Mouse (Mus musculus): ENCODE results near the gene Kat8. TPM values are rescaled to one million over a fixed set of nuclear protein-coding genes. Genes with fewer than 3 reads are reported as not detected.

Gene Kat8
- polyA plus RNA-seq, 1 experiment from 2014 or later: 58.3 TPM

DNA sequence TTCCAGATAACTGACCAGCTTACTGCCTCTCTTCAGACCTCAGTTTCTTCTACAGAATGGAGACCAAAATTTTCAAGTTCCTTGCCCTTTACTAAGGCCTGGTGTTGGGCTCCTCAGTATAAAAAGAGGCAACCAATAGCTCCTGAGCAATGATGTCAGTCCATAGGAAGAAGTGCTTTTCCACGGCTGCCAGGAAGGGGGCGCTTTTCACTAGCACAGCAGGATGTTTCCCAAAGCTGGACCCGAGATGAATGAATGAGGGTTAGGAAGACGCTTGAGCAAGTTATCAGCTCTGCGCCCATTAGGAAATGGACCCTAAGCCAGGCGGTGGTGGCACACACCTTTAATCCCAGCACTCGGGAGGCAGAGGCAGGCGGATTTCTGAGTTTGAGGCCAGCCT is 9.2 kb downstream of the Kat8 start:
- Histone ChIP-seq H3K36me3 (ENCODE audit: control insufficient read depth, insufficient read depth, low read length) (peaks cover 3% of the 10 kb centered on the region; the same call in 1 of the 2 replicates), H3K9me3 (ENCODE audit: control insufficient read depth, low read length) (no peaks in the 10 kb centered on the region), H3K4me1 (replicated peaks; ENCODE audit: control insufficient read depth, insufficient read depth, low read length) (no peaks in the 10 kb centered on the region), H3K27me3 (ENCODE audit: control insufficient read depth, insufficient read depth, low read length) (no peaks in the 10 kb centered on the region), H3K4me3 (ENCODE audit: low read depth, low read length) (no peak overlapping the region), H3K27ac (ENCODE audit: low read depth, low read length) (no peak overlapping the region), H3K9ac (ENCODE audit: low read length) (no peak overlapping the region), H3K4me2 (ENCODE audit: low read depth, low read length, severe bottlenecking) (no peak overlapping the region)
- WGBS: 60% methylated on average over 8 of the region's 8 CpGs
- DNase-seq (ENCODE audit: low spot score) (no peak), ATAC-seq (replicated peaks; ENCODE audit: low FRiP score) (no peak)

DNA sequence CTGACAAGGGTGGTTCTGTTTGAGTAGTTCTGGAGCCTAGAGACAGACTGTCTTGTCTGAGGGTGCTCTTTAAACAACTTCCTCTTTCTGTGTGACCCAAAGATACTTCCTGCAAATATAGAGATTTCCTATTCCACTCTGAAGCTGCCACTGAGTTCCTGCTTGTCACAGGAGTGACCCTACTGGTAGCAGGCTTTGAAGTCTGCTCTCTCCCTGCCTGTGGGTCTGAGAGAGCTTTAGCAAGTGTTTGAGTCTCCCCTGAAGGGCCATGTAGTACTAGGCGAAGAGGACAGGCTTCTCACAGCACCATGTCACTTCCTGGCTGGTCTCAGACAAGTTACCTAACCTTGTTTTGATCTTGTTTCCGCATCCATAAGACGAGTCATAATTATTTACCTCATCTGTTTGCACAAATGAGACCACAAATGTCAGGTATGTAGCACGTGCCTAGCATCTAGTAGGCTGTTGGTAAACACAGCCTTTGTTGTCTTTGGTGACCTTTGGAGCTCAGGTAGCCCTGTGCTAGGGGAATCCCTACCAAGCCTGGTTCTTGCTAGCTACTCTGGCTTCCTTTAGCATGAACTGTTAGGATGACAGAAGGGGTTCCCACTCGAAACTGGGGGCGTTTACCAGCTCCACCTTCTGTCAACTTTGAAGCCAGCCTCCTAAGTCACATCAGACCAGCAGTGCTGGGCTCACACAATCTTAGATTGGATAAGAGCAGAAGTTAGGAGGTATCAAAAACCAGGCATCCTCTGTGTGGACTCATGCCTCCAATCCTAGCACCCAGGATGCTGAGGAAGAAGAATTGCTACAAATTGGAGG is 10.3 kb downstream of the Kat8 start:
- H3K4me1 ChIP-seq (replicated peaks; ENCODE audit: control insufficient read depth, insufficient read depth, low read length): no peaks in the 10 kb centered on the region
- no peak overlapping the region for H3K27ac ChIP-seq (ENCODE audit: low read depth, low read length)
- no peak overlapping the region for H3K4me2 ChIP-seq (ENCODE audit: low read depth, low read length, severe bottlenecking)
- H3K9ac ChIP-seq (ENCODE audit: low read length): no peak overlapping the region
- ATAC-seq (replicated peaks; ENCODE audit: low FRiP score): no peak
- 92% methylated on average over 6 of the region's 6 CpGs for WGBS
- H3K4me3 ChIP-seq (ENCODE audit: low read depth, low read length): no peak overlapping the region
- no peaks in the 10 kb centered on the region for H3K27me3 ChIP-seq (ENCODE audit: control insufficient read depth, insufficient read depth, low read length)
- H3K36me3 ChIP-seq (ENCODE audit: control insufficient read depth, insufficient read depth, low read length): peaks cover 3% of the 10 kb centered on the region; the same call in 1 of the 2 replicates
- H3K9me3 ChIP-seq (ENCODE audit: control insufficient read depth, low read length): no peaks in the 10 kb centered on the region
- DNase-seq (ENCODE audit: low spot score): no peak

DNA sequence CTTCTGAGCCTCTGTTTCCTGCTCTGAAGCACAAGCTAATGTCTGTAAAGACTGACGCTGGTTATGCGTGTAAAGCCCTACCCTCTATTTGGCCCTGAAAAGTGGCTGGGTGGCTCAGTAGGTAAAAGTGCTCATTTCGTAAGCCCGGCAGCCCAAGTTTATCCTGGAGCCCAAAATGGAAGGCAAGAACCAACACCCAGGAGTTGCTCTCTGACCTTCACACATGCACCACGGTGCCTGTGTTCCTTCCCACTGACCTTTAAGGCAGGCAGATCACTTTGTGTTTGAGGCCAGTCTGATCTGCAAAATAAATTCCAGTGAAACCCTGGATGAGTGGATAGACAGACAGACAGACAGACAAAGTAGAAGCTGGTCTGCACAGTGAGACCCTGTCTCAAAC is 11.4 kb downstream of the Kat8 start:
- Histone ChIP-seq H3K9ac (ENCODE audit: low read length) (no peak overlapping the region), H3K4me3 (ENCODE audit: low read depth, low read length) (no peak overlapping the region), H3K9me3 (ENCODE audit: control insufficient read depth, low read length) (no peaks in the 10 kb centered on the region), H3K36me3 (ENCODE audit: control insufficient read depth, insufficient read depth, low read length) (peaks cover 3% of the 10 kb centered on the region; the same call in 1 of the 2 replicates), H3K4me1 (replicated peaks; ENCODE audit: control insufficient read depth, insufficient read depth, low read length) (no peaks in the 10 kb centered on the region), H3K27me3 (ENCODE audit: control insufficient read depth, insufficient read depth, low read length) (no peaks in the 10 kb centered on the region), H3K4me2 (ENCODE audit: low read depth, low read length, severe bottlenecking) (no peak overlapping the region), H3K27ac (ENCODE audit: low read depth, low read length) (no peak overlapping the region)
- ATAC-seq (replicated peaks; ENCODE audit: low FRiP score): no peak
- 88% methylated on average over 5 of the region's 5 CpGs for WGBS
- no peak for DNase-seq (ENCODE audit: low spot score)

DNA sequence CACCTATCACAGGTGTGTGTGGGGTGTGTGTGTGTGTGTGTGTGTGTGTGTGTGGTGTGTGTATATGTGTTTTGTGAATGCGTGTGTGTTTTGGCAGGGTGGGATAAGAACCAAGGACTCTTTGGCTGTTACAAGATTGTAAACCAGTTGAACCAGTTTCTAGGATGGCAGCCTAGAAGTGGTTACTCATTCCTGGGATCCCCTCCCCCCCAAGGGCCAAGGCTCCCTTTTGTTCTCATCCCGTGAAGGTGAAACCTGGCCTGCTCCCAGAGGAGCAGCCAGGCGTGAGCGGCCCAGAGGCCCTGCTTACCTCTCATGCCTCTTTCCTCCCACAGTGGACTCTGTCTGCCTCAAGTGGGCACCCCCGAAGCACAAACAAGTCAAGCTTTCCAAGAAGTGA is 12.9 kb downstream of the Kat8 start:
- DNase-seq (ENCODE audit: low spot score) (no peak), ATAC-seq (replicated peaks; ENCODE audit: low FRiP score) (no peak)
- WGBS: 56% methylated on average over 5 of the region's 5 CpGs
- peaks cover 5% of the 10 kb centered on the region; the same call in 1 of the 2 replicates for H3K4me1 ChIP-seq (replicated peaks; ENCODE audit: control insufficient read depth, insufficient read depth, low read length)
- H3K27me3 ChIP-seq (ENCODE audit: control insufficient read depth, insufficient read depth, low read length): peaks cover 5% of the 10 kb centered on the region; the same call in 1 of the 2 replicates
- H3K36me3 ChIP-seq (ENCODE audit: control insufficient read depth, insufficient read depth, low read length): peaks cover 3% of the 10 kb centered on the region; the same call in 1 of the 2 replicates
- H3K4me2 ChIP-seq (ENCODE audit: low read depth, low read length, severe bottlenecking): no peak overlapping the region
- no peak overlapping the region for H3K4me3 ChIP-seq (ENCODE audit: low read depth, low read length)
- no peaks in the 10 kb centered on the region for H3K9me3 ChIP-seq (ENCODE audit: control insufficient read depth, low read length)
- no peak overlapping the region for H3K9ac ChIP-seq (ENCODE audit: low read length)
- H3K27ac ChIP-seq (ENCODE audit: low read depth, low read length): no peak overlapping the region

DNA sequence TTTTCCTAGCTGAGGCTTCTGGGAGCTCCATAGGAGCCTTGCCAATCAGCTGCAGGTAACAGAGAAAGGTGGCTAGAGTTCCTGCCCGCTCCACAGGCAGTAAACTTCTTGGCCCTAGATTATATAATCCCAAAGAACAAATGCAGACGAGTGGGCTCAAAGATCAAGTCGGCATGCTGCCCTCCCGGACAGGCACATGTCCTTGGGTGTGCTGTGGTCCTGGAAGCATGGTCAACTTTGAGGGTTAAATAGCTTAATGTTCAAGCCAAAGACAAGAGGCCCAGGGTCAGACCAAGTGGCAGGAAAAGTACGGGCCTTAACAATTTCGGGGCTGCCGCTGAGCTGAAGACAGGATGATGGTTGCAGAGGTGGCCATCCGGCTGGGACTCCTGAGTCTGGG is 13.8 kb downstream of the Kat8 start:
- peaks cover 3% of the 10 kb centered on the region; the same call in 1 of the 2 replicates for H3K36me3 ChIP-seq (ENCODE audit: control insufficient read depth, insufficient read depth, low read length)
- H3K4me3 ChIP-seq (ENCODE audit: low read depth, low read length): no peak overlapping the region
- peaks cover 5% of the 10 kb centered on the region for H3K27me3 ChIP-seq (ENCODE audit: control insufficient read depth, insufficient read depth, low read length)
- DNase-seq (ENCODE audit: low spot score) (no peak), ATAC-seq (replicated peaks; ENCODE audit: low FRiP score) (no peak)
- 90% methylated on average over 8 of the region's 8 CpGs for WGBS
- no peak overlapping the region for H3K4me2 ChIP-seq (ENCODE audit: low read depth, low read length, severe bottlenecking)
- H3K27ac ChIP-seq (ENCODE audit: low read depth, low read length): no peak overlapping the region
- no peaks in the 10 kb centered on the region for H3K9me3 ChIP-seq (ENCODE audit: control insufficient read depth, low read length)
- no peak overlapping the region for H3K9ac ChIP-seq (ENCODE audit: low read length)
- peaks cover 5% of the 10 kb centered on the region; the same call in 1 of the 2 replicates for H3K4me1 ChIP-seq (replicated peaks; ENCODE audit: control insufficient read depth, insufficient read depth, low read length)

DNA sequence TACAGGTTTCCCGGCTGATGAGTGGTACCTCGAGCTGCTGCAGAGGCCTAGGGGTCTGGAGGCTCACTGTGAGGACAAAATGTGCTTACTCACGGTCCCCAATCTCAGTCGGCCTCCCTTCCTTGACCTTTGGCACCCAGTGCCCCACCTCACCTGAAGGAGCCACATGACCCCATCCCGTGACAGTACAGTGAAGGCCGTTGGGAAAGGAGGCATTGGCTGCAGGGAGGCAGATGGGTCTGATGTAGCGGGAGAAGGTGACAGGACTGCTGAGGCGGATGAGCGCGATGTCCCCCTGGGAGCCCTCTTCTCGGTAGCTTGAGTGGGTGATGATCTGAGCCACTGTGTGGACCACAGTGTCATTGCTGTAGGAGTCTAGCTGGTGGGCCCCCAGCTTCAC is 14.5 kb downstream of the Kat8 start:
- H3K9ac ChIP-seq (ENCODE audit: low read length): no peak overlapping the region
- no peaks in the 10 kb centered on the region for H3K9me3 ChIP-seq (ENCODE audit: control insufficient read depth, low read length)
- peaks cover 5% of the 10 kb centered on the region for H3K27me3 ChIP-seq (ENCODE audit: control insufficient read depth, insufficient read depth, low read length)
- no peak overlapping the region for H3K4me2 ChIP-seq (ENCODE audit: low read depth, low read length, severe bottlenecking)
- no peak overlapping the region for H3K27ac ChIP-seq (ENCODE audit: low read depth, low read length)
- H3K4me3 ChIP-seq (ENCODE audit: low read depth, low read length): no peak overlapping the region
- ATAC-seq (replicated peaks; ENCODE audit: low FRiP score): no peak
- peak; percentile 48 for DNase-seq (ENCODE audit: low spot score)
- peaks cover 7% of the 10 kb centered on the region; the same call in 1 of the 2 replicates for H3K4me1 ChIP-seq (replicated peaks; ENCODE audit: control insufficient read depth, insufficient read depth, low read length)
- 90% methylated on average over 11 of the region's 11 CpGs for WGBS
- H3K36me3 ChIP-seq (ENCODE audit: control insufficient read depth, insufficient read depth, low read length): peaks cover 3% of the 10 kb centered on the region; the same call in 1 of the 2 replicates

DNA sequence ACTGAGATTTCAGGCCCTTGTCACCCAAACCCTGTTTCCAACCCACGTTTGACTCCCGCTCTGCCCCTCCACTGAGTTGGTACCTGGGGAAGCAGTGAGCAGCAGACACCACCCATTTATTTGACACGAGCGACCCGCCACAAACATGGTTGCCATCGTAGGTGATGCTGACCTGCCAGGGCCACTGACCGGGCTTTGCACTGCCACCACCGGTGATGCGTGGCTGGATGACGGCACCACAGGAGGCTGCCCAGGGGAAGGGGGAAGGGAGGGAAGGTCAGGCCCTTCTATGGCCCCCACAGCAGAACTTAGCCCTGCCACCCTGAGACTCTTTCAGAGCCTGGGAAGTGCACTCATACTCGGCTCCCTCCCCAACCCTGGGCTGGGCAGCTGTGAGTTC is 15.4 kb downstream of the Kat8 start:
- H3K36me3 ChIP-seq (ENCODE audit: control insufficient read depth, insufficient read depth, low read length): peaks cover 3% of the 10 kb centered on the region; the same call in 1 of the 2 replicates
- peaks cover 5% of the 10 kb centered on the region for H3K27me3 ChIP-seq (ENCODE audit: control insufficient read depth, insufficient read depth, low read length)
- no peak overlapping the region for H3K27ac ChIP-seq (ENCODE audit: low read depth, low read length)
- no peak for ATAC-seq (replicated peaks; ENCODE audit: low FRiP score)
- H3K9ac ChIP-seq (ENCODE audit: low read length): no peak overlapping the region
- H3K4me1 ChIP-seq (replicated peaks; ENCODE audit: control insufficient read depth, insufficient read depth, low read length): peaks cover 9% of the 10 kb centered on the region; the same call in 1 of the 2 replicates
- no peak overlapping the region for H3K4me2 ChIP-seq (ENCODE audit: low read depth, low read length, severe bottlenecking)
- WGBS: 82% methylated on average over 11 of the region's 11 CpGs
- H3K4me3 ChIP-seq (ENCODE audit: low read depth, low read length): no peak overlapping the region
- peak; percentile 43 for DNase-seq (ENCODE audit: low spot score)
- no peaks in the 10 kb centered on the region for H3K9me3 ChIP-seq (ENCODE audit: control insufficient read depth, low read length)

DNA sequence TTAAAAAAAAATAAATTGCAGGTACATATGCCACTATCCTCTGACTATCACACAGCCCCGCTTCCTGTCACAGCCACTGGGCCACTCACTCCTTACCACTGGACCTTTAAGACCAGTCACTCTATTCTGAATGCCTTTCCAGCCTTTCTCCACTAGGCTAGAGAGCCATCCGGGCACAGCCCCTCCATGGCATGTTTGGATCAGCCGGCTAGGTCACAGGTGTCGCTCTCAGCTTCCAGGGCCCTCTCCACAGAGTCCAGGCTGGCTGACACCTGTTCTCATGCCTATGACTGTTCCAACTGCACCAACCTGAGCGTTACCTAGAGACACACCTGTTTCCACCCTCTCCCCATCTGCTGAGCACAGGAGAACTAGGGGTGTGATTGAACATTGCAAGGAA is 16.3 kb downstream of the Kat8 start:
- Histone ChIP-seq H3K4me3 (ENCODE audit: low read depth, low read length) (no peak overlapping the region), H3K4me2 (ENCODE audit: low read depth, low read length, severe bottlenecking) (no peak overlapping the region), H3K9ac (ENCODE audit: low read length) (no peak overlapping the region), H3K27me3 (ENCODE audit: control insufficient read depth, insufficient read depth, low read length) (peaks cover 5% of the 10 kb centered on the region), H3K9me3 (ENCODE audit: control insufficient read depth, low read length) (no peaks in the 10 kb centered on the region), H3K36me3 (ENCODE audit: control insufficient read depth, insufficient read depth, low read length) (peaks cover 3% of the 10 kb centered on the region; the same call in 1 of the 2 replicates), H3K27ac (ENCODE audit: low read depth, low read length) (no peak overlapping the region), H3K4me1 (replicated peaks; ENCODE audit: control insufficient read depth, insufficient read depth, low read length) (peaks cover 9% of the 10 kb centered on the region; the same call in 1 of the 2 replicates)
- ATAC-seq (replicated peaks; ENCODE audit: low FRiP score) (no peak), DNase-seq (ENCODE audit: low spot score) (peak; percentile 50)
- 51% methylated on average over 5 of the region's 5 CpGs for WGBS
